Mouse (Mus musculus) myocyte (in vitro differentiated cells): ENCODE results near the gene Ulk4.

ENCODE experiments used
- POLR2A ChIP-seq: IDR thresholded peaks from one replicate; pipeline ENCODE4 v1.6.1; 2011; ENCODE audit warnings: low read depth, mild to moderate bottlenecking, control low read depth, moderate library complexity; ENCODE audit not compliant: insufficient read length
- TCF12 ChIP-seq: IDR thresholded peaks from one replicate; pipeline ENCODE4 v1.6.1; 2011; ENCODE audit warnings: mild to moderate bottlenecking, control low read depth; ENCODE audit not compliant: poor library complexity, insufficient read depth, severe bottlenecking

- TF ChIP-seq TCF12 (no peak), POLR2A (no peak)
Observed at GRCm38 (mm10) chr9:120929081-120929480, 347.9 kb downstream of the Ulk4 start, which contains the start of gene Ctnnb1.
